Mouse (Mus musculus) spleen, postnatal 14 days (tissue): ENCODE measurements around the gene Clstn1.
A peak's percentile ranks its signal among the peaks of the same experiment; 100 is the strongest.

Experiments
- DNase-seq, 2 experiments: peaks; one replicate each; pipeline ENCODE4 v3.0.0; 2021 to 2022; ENCODE audit warnings: low spot score in 2 of 2

The Clstn1 gene

DNA sequence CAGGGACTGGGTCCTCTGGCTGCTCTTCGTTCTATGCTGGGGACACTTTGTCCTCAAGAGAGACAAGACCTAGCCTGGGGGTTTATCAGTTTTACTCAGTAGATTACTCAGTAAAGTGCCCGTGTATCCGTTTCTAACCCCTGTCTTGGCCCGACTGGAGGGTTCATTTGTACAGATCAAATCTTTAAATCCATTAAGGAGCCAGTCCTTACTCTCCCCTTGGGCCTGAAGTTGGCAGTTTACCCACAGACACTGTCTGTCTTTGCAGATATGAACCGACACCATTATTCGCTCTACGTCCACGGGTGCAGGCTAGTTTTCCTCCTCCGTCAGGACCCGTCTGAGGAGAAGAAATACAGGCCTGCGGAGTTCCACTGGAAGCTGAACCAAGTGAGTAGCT lies 48.7 kb downstream of the Clstn1 start:
- no peak for DNase-seq

DNA sequence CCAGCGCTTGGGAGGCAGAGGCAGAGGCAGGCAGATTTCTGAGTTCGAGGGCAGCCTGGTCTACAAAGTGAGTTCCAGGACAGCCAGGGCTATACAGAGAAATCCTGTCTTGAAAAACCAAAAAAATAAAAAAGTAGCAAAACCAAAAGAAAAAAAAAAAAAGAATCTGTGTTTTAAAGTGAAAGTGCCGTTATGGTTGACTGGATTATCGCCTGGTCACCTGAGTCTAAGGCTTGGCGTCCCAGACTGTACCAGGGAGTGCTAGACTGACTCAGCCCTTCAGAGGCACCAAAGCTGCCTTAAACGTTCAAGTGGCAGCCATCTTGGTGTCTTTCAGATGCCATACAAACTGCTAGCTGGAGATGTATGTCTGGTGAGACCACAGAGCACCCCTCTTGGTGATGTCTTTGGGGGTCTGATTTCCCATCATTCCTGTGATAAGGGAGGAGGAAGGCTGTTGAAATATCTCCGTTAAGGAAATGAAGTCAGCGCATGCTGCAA lies 49.7 kb downstream of the Clstn1 start:
- no peak for DNase-seq

GRCm38 (mm10) chr4:149637942-149638341 lies 51.7 kb downstream of the Clstn1 start:
- no peak for DNase-seq

DNA sequence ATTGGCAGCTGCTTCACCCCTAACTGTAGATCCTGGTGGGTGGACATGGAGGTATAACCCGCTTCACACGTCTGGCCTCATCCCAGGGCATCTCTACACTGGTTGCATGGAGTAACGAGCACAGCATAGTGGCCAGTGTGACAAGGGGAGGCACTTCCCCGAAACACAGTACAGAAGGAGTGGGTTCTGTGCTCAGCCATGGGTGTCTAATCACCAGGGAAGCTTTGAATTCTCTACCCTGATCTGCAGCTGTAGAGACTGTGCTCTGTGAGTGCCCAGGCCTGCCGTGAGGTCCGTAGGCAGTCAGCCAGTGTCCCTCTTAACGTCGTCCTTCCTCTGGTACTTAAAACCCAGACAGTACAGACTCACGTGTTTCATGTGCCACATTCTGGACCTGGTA lies 54.6 kb downstream of the Clstn1 start:
- no peak for DNase-seq

DNA sequence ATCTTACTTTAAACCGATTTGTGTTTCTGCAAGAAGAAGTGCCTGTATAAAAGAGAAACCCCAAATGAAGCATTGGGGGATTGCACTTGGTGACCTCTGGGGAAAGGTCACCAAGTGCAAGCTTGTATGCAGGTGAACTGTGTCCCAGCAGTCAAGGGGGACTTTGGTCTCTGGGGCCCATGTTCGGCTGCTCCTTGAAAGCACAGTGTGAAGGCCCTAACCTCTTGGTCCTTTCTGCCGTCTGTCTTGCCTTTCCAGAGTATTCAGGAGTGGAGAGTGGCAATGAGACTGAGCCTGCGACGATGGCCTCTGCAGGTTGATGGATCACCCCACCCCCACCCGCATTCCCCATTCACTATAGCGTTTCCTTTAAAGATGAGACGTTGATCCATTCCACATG lies 55.1 kb downstream of the Clstn1 start:
- no peak for DNase-seq

GRCm38 (mm10) chr4:149641956-149642355 lies 55.7 kb downstream of the Clstn1 start:
- no peak for DNase-seq

DNA sequence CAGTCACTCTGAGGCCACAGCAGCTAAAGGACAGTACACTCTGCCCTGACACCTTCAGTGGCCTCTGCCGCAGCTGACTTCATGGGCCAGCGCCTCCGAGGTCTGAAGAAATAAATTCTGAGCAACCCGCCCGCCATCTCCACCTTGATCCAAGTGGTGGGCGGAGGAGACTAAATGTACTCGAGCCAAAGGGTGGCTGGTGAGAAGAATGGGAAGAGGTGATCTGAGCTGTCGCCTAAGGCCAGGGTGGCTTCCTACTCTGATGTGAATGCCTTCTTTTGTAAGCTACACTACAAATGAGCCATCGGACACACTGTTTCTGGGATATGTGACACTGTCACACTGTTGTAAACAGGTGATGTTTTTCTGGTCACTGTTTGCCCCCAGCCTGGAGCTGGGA lies 59.5 kb downstream of the Clstn1 start:
- DNase-seq: no peak

DNA sequence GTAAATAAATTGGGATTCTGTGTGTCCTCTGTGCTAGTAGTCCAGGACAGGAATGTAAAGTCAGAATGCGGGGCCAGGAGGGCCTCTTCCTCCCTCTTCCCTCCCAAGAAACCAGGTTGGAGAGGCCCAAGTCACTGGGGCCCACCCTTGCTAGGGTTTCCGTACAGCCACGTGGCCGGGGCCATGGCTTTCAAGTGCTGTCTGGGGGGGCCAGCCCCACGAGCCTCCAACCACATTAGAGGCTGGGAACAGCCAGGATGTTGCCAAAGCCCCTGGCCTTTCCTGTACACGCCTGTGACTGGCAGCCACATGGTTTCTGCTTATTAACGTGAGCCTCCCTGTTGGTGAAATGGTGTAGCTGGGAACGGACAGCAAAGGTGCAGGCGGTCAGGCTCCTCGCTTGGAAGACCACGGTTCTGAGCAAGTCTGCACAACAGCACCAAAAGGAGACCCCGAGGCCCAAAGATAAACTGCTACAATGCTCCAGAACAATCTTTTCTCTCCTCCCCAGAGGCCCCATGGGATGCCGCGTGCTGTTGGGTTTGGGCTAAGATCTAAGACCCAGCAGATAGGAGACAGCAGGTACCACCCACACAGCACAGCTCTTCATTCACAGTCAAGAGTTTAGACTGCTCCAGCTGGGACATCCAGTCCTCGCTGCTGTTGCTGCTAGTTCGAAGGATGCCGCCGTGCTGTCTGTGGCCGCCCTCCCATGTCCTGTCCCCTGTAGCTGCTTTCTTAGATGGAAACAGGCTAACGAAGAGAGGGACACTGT lies 62.0 kb downstream of the Clstn1 start:
- DNase-seq: no peak

GRCm38 (mm10) chr4:149650493-149651193 lies 64.4 kb downstream of the Clstn1 start:
- peak; percentile 44 to 69 for DNase-seq

GRCm38 (mm10) chr4:149654232-149654631 lies 68.0 kb downstream of the Clstn1 start:
- peak in 1 of 2 experiments; percentile 60 for DNase-seq

DNA sequence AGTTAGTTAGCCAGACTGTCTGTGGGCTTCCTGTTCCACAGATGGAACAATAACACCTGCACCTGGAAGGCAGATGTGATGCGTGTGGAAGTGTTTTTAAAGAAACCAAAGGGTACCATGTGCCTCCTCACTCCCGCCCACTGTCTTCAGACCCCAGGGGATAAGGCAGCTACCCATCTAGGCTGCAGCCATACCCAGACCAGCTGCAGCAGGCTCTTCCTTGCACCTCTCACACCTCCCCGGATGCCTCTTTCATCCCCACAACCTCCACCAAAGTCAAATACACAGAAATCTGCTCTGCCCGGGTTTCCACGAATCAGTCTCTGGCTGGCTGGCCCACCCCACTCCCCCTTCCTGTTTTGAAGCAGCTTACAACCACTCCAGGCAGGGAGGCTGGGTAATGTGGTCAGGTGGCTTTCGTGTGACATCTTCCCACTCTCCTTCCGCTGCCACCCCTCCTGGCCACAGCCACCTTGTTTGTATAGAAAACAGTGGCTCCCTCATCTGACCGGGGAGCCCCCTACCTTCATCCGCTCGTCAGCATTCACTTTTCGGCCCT lies 71.7 kb downstream of the Clstn1 start:
- DNase-seq: peak; percentile 34 to 35

GRCm38 (mm10) chr4:149659495-149660116 lies 73.3 kb downstream of the Clstn1 start:
- DNase-seq: no peak

DNA sequence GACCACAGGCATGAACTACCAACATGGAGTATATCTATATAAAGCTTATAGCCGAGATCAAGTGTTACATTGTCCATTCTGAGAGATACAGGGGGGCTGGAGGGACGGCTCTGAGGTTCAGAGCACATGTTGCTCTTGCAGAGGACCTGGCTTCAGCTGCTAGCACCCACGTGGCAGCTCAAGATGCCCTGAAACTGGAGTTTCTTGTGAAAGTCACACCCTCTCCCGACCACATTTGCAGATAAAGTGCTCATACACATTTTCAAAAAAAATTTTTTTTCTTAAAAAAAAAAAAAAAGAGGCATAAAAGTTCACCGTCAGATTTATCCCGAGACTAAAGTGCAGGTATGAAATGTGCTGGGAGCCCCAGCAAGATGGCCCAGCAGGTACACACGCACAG lies 74.3 kb downstream of the Clstn1 start:
- DNase-seq: no peak

GRCm38 (mm10) chr4:149661967-149662589 lies 75.8 kb downstream of the Clstn1 start:
- no peak for DNase-seq

GRCm38 (mm10) chr4:149663849-149664503 lies 77.7 kb downstream of the Clstn1 start:
- DNase-seq: no peak

GRCm38 (mm10) chr4:149665016-149665691 lies 78.9 kb downstream of the Clstn1 start:
- no peak for DNase-seq

- no peak for DNase-seq
Observed at GRCm38 (mm10) chr4:149665692-149666090, 79.4 kb downstream of the Clstn1 start.

GRCm38 (mm10) chr4:149671175-149671574 lies 84.9 kb downstream of the Clstn1 start:
- no peak for DNase-seq

DNA sequence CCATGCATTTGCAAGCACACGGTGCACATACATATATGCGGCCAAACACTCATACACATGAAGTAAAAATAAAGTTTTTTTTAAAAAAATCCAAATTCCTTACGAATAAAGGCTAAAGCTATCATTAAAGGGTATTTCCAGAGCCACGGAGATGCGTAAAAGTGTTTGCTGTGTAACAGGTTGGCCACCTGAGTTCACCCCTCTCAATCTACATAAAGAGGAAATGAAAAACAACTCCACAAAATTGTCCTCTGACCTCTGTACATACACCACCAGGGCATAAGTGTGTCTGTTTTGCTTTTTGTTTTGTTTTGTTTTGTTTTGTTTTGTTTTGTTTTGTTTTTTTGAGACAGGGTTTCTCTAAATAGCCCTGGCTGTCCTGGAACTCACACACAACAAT lies 86.5 kb downstream of the Clstn1 start:
- no peak for DNase-seq

DNA sequence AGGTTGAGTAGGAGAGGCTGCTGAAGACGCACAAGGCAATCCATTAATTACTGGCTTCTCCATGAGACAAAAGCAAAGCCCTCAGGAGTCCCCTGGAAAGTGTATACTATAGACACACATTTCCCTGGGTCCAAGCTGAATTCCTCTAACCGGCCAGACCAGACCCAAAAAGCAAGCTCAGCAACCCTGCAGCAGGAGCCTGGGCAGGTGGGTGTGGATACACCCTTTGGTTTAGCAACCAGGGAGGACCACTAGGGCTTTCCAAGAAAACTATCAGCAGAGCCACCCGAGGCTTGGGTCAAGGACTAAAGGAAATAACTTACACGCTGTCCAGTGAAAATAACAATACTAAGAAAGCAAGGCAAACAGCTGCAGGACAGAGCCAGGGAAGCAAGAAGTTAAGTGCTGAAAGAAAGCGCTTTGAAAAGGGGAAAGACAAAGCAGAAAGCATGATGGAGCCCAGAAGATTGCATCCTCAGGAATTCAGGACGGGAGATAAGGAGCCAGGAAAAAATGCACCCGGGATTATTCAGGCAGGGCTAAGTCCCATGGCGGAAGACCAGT lies 88.6 kb downstream of the Clstn1 start:
- no peak for DNase-seq
